Mouse (Mus musculus): ENCODE measurements at regions not wholly inside any gene's neighbourhood (a gene's known extent, or its start where the extent isn't known, plus 50 kb on each side); places are given as distances from the start of the nearest gene placed in this dataset.

- Histone ChIP-seq H3K4me3 (no peak overlapping the region), H3K4me1 (ENCODE audit: control insufficient read depth, insufficient read depth, low read length) (no peaks in the 10 kb centered on the region), H3K36me3 (ENCODE audit: control insufficient read depth, insufficient read depth, low read length) (no peaks in the 10 kb centered on the region), H3K27me3 (ENCODE audit: control insufficient read depth, insufficient read depth, low read length) (no peaks in the 10 kb centered on the region), H3K79me2 (replicated peaks; ENCODE audit: control insufficient read depth, insufficient read depth, low read length) (no peaks in the 10 kb centered on the region), H3K9ac (ENCODE audit: low read depth, low read length) (no peak overlapping the region), H3K27ac (no peak overlapping the region)
- intact Hi-C loops (cut with DNase I), result no loop called here
- TF ChIP-seq EP300 (IDR thresholded peaks at IDR 0.05; ENCODE audit: insufficient read depth, low read depth, low read length), result no peak
- TF ChIP-seq POLR2A (IDR thresholded peaks at IDR 0.05; ENCODE audit: insufficient read depth, low read depth, low read length), result no peak
- TF ChIP-seq CTCF (IDR thresholded peaks at IDR 0.05), result no peak
- no peak for DNase-seq
Observed at GRCm38 (mm10) chr15:49484582-49484981, 4400.1 kb upstream of the Gm7489 start.

GRCm38 (mm10) chr15:49492836-49493235 is 4391.9 kb upstream of the Gm7489 start:
- Histone ChIP-seq H3K27me3 (ENCODE audit: control insufficient read depth, insufficient read depth, low read length) (no peaks in the 10 kb centered on the region), H3K79me2 (replicated peaks; ENCODE audit: control insufficient read depth, insufficient read depth, low read length) (no peaks in the 10 kb centered on the region), H3K27ac (no peak overlapping the region), H3K4me1 (ENCODE audit: control insufficient read depth, insufficient read depth, low read length) (no peaks in the 10 kb centered on the region), H3K4me3 (no peak overlapping the region), H3K9ac (ENCODE audit: low read depth, low read length) (no peak overlapping the region), H3K36me3 (ENCODE audit: control insufficient read depth, insufficient read depth, low read length) (no peaks in the 10 kb centered on the region)
- TF ChIP-seq EP300 (IDR thresholded peaks at IDR 0.05; ENCODE audit: insufficient read depth, low read depth, low read length) (no peak), CTCF (IDR thresholded peaks at IDR 0.05) (no peak), POLR2A (IDR thresholded peaks at IDR 0.05; ENCODE audit: insufficient read depth, low read depth, low read length) (no peak)
- WGBS, result 46% methylated on average over 2 of the region's 2 CpGs
- no peak for DNase-seq
- intact Hi-C loops (cut with DNase I), result no loop called here

- DNase-seq, result no peak
- Histone ChIP-seq H3K27ac (no peak overlapping the region), H3K27me3 (ENCODE audit: control insufficient read depth, insufficient read depth, low read length) (no peaks in the 10 kb centered on the region), H3K9ac (ENCODE audit: low read depth, low read length) (no peak overlapping the region), H3K4me1 (ENCODE audit: control insufficient read depth, insufficient read depth, low read length) (no peaks in the 10 kb centered on the region), H3K79me2 (replicated peaks; ENCODE audit: control insufficient read depth, insufficient read depth, low read length) (no peaks in the 10 kb centered on the region), H3K4me3 (no peak overlapping the region), H3K36me3 (ENCODE audit: control insufficient read depth, insufficient read depth, low read length) (no peaks in the 10 kb centered on the region)
- intact Hi-C loops (cut with DNase I), result no loop called here
- TF ChIP-seq POLR2A (IDR thresholded peaks at IDR 0.05; ENCODE audit: insufficient read depth, low read depth, low read length), result no peak
- TF ChIP-seq EP300 (IDR thresholded peaks at IDR 0.05; ENCODE audit: insufficient read depth, low read depth, low read length), result no peak
- no peak for TF ChIP-seq CTCF (IDR thresholded peaks at IDR 0.05)
Observed at GRCm38 (mm10) chr15:49501821-49502220, 4382.9 kb upstream of the Gm7489 start.
